Mouse (Mus musculus) activated CD4-positive, CD25-positive, alpha-beta regulatory T cell, adult 4 months (primary cell): ENCODE measurements around the gene Zswim5. TPM values are rescaled to one million over a fixed set of nuclear protein-coding genes. Genes with fewer than 3 reads are reported as not detected.
"Not testable (repeated sequence)": the region's sequence is repeated elsewhere in the genome, so short reads cannot be mapped to it uniquely, and the experiment has no call there.

ENCODE experiments used
- ATAC-seq: one replicate; pipeline ENCODE4 v1.8.0; 2017
- polyA plus RNA-seq, 2 experiments: library from polyadenylated mRNA; unstranded; fragments of 100-300 nt; shearing (Covaris generic); gene quantifications; one replicate each; pipeline ENCODE4 v1.2.1; 2017

Gene Zswim5
- polyA plus RNA-seq: not detected

- peak; percentile 51 for ATAC-seq
Measured at GRCm38 (mm10) chr4:116876995-116877728, at the start of gene Zswim5. TSS of gene Zswim5 (plus strand) at chr4:116877376.

GRCm38 (mm10) chr4:116827819-116828218, 49.4 kb upstream of the Zswim5 start:
- ATAC-seq: peak; percentile 41

GRCm38 (mm10) chr4:116829364-116830069, 47.7 kb upstream of the Zswim5 start:
- no peak for ATAC-seq

GRCm38 (mm10) chr4:116830070-116830368, 47.2 kb upstream of the Zswim5 start:
- no peak for ATAC-seq

DNA sequence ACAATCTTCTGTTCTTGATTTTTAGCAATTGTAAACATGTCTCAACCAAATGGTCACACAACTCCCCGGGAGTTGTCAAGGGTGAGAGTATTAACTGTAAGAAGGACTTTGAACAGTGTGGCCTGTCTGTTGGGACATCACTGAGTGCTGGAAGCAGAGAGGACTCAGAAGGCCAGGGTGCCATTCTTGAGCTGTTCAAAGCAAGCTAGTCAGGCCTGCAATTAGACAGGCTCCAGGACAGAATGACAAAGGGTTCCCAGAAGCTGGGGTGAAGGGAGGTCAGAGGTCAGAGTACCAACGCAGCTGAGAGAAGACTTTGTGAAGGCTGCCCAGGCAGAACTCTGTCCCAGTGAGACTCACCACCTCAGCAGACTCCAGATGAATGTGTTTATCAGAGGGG, 38.2 kb upstream of the Zswim5 start:
- no peak for ATAC-seq

DNA sequence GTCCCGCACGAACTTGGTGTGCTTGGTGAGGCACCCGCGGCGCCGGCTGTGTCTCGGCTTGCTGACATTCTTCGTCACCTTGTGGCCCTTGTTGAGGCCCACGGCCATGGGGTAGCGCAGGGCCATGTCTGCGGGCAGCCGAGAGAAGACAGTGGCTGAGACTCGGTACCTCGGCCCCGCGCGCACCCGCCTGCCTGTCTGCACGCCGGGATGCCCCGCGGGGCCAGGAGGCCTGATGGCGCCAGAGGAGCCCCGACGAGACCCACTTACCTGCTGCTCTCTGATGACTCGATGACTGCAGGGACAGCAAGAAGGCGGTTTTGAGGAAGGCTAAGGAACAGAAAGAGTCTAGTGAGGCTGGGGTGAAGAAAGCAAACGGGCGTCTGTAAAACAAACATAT, 37.1 kb upstream of the Zswim5 start:
- ATAC-seq: not testable (repeated sequence)

- no peak for ATAC-seq
Measured at GRCm38 (mm10) chr4:116840841-116841240, 36.3 kb upstream of the Zswim5 start.

DNA sequence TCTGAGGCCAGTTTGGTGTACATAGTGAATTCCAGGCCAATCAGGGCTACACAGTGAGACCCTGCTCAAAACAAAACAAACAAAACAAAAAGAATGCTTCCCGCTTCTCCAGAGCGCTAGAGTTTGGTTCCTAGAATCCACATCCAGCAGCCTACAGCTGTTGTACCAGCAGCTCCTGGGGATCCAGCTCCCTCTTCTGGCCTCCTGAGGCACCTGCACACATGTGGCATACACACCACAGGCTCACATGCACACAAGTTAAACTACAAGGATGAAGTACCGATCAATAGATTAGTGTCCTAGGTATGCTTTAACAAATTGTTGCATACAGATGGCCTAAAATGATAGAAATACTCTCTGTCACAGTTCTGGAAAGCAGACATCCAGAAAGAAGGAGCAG, 32.9 kb upstream of the Zswim5 start:
- ATAC-seq: no peak

- ATAC-seq: no peak
Measured at GRCm38 (mm10) chr4:116849901-116850300, 27.3 kb upstream of the Zswim5 start.

GRCm38 (mm10) chr4:116854286-116854685, 22.9 kb upstream of the Zswim5 start:
- ATAC-seq: no peak

DNA sequence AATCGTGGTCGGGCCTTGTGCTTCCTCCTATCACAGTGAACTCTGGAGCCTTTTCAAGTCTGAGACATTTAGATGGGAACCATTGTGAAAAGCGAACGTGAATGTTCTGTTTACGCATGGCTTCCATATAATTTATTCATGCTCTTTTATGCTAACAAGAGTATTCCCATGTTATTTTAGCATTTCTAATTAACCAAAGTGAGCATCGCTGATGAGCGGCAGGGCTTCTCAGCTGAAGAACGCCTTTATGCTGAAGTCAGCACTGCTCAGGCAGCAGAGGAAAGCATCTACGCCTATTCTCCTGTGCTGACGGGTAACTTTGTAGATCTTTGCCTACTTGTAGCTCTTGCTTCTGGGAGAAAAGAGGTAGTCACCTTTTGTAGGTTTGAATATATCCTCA, 20.0 kb upstream of the Zswim5 start:
- no peak for ATAC-seq

GRCm38 (mm10) chr4:116859711-116860110, 17.5 kb upstream of the Zswim5 start:
- no peak for ATAC-seq

GRCm38 (mm10) chr4:116862023-116862422, 15.2 kb upstream of the Zswim5 start:
- no peak for ATAC-seq

DNA sequence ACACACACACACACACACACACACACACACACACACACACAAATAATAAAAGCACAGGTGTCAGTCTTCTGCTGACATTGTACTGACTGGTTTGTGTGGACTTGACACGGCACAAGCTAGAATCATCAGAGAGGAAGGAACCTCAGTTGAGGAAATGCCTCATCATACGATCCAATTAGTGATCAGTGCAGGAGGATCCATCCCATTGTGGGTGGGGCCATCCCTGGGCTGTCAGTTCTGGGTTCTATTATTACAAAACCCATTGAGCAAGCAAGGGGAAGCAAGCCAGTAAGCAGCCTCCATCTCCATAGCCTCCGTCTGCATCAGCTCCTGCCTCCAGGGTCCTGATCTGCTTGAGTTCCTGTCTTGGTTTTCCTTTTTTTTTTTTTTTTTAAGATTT, 7.3 kb upstream of the Zswim5 start:
- no peak for ATAC-seq

- no peak for ATAC-seq
Measured at GRCm38 (mm10) chr4:116874595-116874994, 2.6 kb upstream of the Zswim5 start.

DNA sequence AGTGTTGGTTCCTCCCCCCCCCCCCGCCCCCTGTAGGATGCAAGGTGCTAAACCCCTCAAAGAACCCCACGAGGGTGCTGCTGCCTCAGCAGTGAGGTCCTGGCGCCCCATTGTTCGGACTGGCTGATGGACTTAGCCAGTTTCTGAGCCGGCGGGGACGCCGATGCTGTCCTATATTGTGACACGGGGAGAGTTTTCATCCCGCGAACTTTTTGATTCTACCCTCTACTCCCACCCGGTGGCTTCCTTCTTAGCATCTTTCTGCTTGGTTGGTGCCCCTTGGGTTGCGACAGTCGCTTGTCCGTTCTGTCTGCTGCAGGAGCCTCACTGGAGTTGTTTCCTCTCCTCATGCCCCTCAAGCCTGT, 564 bp upstream of the Zswim5 start:
- ATAC-seq: no peak

GRCm38 (mm10) chr4:116877729-116878321, 649 bp downstream of the Zswim5 start:
- no peak for ATAC-seq

GRCm38 (mm10) chr4:116878491-116878890, 1.3 kb downstream of the Zswim5 start:
- no peak for ATAC-seq

DNA sequence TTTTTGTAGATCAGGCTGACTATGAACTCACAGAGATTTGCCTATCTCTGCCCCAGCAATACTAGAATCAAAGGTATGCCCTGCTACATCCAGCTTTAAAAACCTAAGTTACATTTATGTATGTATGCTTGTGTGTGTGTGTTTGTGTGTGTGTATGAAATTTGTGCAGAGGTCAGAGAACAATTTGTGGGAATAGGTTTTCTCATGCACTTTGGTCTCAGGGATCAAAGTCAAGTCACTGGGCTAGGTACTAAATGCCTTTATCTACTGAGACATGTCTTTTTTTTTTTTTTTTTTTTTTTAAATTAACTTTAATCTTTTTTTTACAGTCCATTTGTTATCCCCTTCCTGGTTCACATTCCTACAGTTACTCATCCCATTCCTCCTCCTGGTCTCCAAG, 5.5 kb downstream of the Zswim5 start:
- no peak for ATAC-seq

GRCm38 (mm10) chr4:116894200-116895080, 17.3 kb downstream of the Zswim5 start:
- no peak for ATAC-seq

DNA sequence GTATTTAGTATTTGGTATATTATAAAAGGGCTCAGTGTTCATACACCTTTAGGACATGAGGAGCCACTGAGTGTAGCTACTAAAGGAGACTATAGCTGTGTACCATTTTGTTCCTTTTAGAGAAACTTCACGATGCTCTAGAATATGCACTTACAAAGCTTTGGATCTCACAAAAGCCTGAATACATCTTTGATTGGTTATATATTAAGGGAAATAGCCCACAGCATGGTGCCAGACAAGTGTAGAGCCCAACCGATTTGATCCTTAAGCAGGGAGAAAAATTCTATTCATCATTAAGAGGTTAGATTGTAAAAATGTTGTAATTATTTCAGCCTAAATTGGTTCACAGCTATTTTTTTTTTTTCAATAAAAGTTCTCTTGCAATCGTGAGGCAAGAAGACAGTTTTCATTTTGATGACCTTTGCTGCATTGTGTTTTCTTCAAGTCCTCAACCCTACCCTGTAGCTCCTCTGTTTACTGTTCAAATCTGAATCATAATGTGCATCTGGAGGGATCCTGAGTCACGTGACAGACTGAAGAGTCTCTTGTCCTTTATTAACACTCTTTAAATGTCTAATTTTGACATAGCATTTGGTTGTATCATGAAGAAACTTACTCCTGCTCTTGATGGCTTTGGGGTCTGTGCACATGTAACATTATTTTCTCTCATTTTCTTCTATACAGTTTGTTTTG, 33.5 kb downstream of the Zswim5 start:
- no peak for ATAC-seq

DNA sequence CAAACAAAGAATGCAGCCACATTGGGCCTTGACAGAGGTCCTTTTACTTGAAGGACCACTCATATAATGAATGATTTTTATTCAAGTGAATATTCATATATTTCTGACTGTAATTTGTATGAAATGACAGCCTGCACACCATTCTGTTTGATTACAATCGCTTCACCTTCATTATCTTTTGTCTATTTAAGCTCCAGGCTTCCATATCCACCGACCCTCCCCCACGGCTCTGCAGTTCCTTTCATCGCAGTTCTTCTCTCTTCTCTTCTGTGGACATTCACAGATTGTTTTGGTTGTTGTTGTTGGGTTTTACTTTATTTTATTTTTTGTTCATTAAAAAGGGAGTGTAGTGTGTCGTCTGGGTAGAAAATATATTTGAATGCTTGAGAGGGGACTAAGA, 34.0 kb downstream of the Zswim5 start:
- ATAC-seq: no peak

- no peak for ATAC-seq
Measured at GRCm38 (mm10) chr4:116913318-116913717, 36.1 kb downstream of the Zswim5 start.
